Mouse (Mus musculus): ENCODE data around the gene Spcs2.

Spcs2 gene

GRCm38 (mm10) chr7:99864241-99865028 lies 1.2 kb upstream of the Spcs2 start:
- no peak for DNase-seq (ENCODE audit: low spot score in 2 of 2)

GRCm38 (mm10) chr7:99858813-99859585 lies 4.3 kb downstream of the Spcs2 start, which contains the start of gene Xrra1:
Xrra1 (plus strand) TSS chr7:99859116.
- DNase-seq (ENCODE audit: low spot score in 2 of 2) = peak; percentile 94 to 97

DNA sequence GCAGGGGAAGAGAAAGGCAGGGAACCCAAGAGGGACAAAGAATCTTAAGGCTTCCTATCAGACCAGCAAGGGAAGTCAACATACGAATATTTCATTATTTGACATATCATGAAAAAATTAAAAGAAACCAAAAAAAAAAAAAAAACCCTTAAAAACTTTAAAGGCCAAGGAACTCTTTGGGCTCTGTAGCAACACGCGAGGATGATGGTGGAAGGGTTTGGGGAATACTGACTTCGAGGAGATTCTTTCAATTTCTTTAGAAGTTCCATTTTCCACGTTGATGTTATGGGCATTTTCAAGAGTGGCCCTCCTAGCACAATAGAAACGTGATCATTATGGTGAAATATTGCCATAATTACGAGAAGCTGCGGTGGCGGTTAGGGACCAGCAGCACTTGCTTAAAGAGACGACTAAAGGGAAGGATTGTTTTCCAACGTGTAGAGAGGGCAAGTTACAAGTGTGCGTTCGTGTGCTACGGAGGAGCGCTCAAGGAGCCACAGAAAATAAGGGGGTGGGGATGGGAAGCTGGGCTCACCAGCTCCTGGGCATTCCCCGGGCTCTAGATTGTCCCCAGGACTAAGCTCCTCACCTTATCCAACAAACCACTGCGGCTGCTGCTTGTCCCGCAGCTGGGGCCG lies 5.0 kb downstream of the Spcs2 start:
- no peak for DNase-seq (ENCODE audit: low spot score in 2 of 2)

GRCm38 (mm10) chr7:99856266-99856861 lies 6.9 kb downstream of the Spcs2 start:
- DNase-seq (ENCODE audit: low spot score in 2 of 2) = no peak

- no peak for DNase-seq (ENCODE audit: low spot score in 2 of 2)
Observed at GRCm38 (mm10) chr7:99854311-99854710, 9.0 kb downstream of the Spcs2 start.

- no peak for DNase-seq (ENCODE audit: low spot score in 2 of 2)
Observed at GRCm38 (mm10) chr7:99853350-99853749, 9.9 kb downstream of the Spcs2 start.

- no peak for DNase-seq (ENCODE audit: low spot score in 2 of 2)
Observed at GRCm38 (mm10) chr7:99851618-99852017, 11.6 kb downstream of the Spcs2 start.

DNA sequence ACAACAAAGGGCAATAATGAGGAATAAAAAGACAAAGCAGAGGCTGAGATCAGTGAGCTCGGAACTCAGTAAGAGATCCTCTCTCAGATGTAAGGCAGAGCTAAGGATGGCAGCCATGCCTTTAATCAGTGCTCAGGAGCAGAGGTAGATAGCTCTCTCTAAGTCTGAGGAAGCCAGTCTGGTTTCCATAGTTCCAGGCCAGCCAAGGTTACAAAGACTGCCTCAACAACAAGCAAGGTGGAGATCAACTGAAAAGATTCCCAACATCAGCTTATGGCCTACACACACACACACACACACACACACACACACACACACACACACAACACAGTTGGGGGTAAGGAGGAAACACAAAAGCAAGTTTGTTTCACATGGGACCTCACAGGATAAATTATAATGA lies 12.1 kb downstream of the Spcs2 start:
- no peak for DNase-seq (ENCODE audit: low spot score in 2 of 2)

GRCm38 (mm10) chr7:99850534-99850933 lies 12.7 kb downstream of the Spcs2 start:
- DNase-seq (ENCODE audit: low spot score in 2 of 2) = no peak

GRCm38 (mm10) chr7:99845533-99846236 lies 17.6 kb downstream of the Spcs2 start:
- no peak for DNase-seq (ENCODE audit: low spot score in 2 of 2)

DNA sequence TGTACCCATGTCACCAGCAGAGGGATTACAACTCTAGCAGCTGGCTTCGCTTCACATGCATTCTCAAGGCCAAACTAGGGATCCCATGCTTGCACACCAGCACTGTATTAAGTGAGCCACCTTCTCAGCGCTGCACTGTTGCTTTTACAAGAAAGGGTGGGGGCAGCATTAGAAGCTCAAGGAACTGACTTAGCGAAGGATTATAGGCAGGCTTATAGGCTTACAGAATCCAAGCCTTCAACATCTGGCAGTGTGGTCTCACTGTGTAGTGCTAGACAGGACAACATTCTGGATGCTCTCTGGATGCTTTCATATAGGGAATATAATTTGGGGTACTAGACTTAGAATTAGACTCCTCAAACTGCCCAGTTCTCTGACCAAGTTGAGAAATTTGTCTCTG lies 25.0 kb downstream of the Spcs2 start:
- no peak for DNase-seq (ENCODE audit: low spot score in 2 of 2)

DNA sequence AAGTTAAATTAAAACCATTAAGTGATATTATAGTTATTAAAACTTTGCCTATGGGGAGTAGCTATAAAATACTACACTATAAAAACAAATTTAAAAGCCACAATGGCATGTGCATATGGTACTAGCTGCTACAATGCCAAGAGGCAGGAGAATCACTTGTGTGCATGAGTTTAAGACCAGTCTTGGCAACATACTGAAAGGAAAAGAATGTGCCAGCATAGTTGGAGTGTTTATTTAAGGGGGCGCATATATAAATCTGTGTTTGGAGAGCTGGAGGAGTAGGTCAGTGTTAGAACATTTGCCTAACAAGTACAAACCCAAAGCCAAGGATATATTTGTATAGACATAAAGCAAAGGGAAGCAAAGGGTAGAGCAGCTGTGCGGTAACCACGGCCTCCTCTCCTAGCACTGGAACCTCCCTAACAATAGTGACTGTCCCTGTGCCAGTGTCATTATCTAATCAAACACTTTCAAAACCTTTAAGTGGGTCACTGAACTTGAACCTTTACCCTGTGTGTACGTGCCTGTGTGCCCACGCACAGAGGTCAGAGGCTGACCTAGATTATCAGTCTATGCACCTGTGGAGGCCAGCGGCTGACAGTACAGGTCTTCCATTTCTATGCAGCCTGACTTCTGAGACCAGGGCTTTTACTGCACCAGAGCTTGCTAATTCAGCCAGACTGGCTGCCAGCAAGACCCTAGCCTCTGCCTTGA lies 25.7 kb downstream of the Spcs2 start:
- no peak for DNase-seq (ENCODE audit: low spot score in 2 of 2)

DNA sequence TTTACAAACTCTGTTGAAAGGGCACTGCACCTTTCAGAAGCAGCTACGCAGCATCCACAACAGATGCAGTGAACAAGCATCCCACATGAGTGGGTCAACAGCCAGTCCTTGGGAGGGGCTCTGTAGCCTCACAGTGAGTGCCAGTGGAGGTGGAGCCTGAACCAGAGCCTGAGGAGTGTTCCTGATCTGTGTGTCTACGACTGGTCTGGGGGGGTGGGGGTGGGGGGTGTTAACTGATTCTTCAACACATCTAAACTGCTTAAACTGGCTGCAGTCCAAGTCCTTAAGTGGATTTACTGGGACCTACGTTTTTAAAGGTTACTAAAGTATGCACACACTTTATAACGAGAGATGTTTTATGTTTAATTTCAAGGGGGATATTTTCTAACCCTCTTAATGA lies 26.5 kb downstream of the Spcs2 start:
- DNase-seq (ENCODE audit: low spot score in 2 of 2) = no peak

GRCm38 (mm10) chr7:99834314-99834853 lies 28.9 kb downstream of the Spcs2 start:
- no peak for DNase-seq (ENCODE audit: low spot score in 2 of 2)

GRCm38 (mm10) chr7:99833846-99834222 lies 29.4 kb downstream of the Spcs2 start:
- DNase-seq (ENCODE audit: low spot score in 2 of 2) = no peak

GRCm38 (mm10) chr7:99833115-99833845 lies 30.0 kb downstream of the Spcs2 start:
- DNase-seq (ENCODE audit: low spot score in 2 of 2) = no peak

DNA sequence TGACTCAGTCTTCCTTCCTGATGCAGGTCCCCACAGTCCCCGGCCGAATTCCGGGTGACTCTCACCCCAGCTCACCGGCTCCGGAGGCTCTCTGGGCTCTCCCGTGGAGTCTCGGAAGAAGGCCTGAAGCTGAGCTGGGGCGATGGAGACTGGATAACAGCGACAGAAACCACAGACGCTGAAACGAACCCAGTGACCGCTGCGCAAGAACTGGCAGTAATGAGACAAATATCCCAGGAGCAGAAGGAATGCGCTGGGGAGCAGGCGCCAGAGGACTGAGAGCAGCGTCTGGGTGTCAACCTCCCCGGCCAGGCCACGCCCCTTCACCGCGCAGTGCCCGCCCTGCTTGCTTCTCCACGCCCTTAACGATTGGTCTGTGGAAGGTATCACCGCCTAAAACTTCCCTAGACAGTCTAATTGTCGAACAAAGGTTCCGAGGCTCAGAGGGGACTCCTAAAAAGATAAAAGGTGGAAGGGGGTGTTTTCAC lies 35.1 kb downstream of the Spcs2 start, which contains the start of gene Neu3:
TSS of gene Neu3 (minus strand) at position 335 of the 488 bp plus-strand sequence.
- DNase-seq (ENCODE audit: low spot score in 2 of 2) = peak; percentile 70 to 83

- no peak for DNase-seq (ENCODE audit: low spot score in 2 of 2)
Observed at GRCm38 (mm10) chr7:99826096-99826495, 37.2 kb downstream of the Spcs2 start.

GRCm38 (mm10) chr7:99825511-99825910 lies 37.8 kb downstream of the Spcs2 start:
- DNase-seq (ENCODE audit: low spot score in 2 of 2) = no peak
